Mouse (Mus musculus) fibroblast of lung, adult 2 months (primary cell): ENCODE results near the gene Vmn1r57.
"Not testable (repeated sequence)": the region's sequence is repeated elsewhere in the genome, so short reads cannot be mapped to it uniquely, and the experiment has no call there.

ENCODE experiments used
- DNase-seq: peaks from one replicate; pipeline ENCODE4 v3.0.0-alpha.2; 2011; ENCODE audit warnings: low read depth

Vmn1r57 gene

DNA sequence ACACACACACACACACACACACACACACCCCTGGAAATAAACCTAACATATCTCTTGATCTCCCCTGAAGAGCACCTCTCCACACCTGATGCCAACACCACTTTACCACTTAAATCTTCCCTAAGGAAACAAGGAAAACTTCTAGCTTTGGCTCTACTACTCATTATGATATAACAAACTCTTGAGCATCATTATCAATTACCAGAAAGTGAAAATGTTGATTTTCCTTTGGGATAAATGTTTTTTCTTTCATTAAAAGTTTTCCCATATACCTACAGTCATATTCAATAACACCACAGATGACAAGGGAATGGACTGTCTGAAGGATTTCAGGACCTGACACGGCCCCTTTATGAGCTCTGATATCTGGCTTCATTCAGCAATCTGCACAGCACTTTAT is at the start of gene Vmn1r57:
Gene Vmn1r57 (plus strand): TSS at position 301 of the 400 bp plus-strand sequence.
- DNase-seq, result not testable (repeated sequence)

DNA sequence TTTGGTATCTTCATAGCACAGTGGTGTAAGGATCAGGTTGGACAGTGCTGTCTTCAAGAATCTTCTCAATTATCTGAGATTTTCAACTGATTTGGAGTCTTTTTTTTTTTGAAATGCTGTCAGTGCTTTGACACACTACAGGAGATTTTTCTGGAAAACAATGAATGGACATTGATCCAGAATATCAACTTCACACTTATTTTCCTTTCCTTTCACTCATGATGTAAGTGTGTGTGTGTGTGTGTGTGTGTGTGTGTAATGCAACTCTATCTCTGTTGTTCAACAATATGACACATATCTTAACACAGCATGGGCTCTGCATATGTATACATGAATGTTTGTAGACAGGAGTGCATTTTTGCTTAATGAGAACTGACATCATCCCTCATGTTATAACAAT is 21.6 kb upstream of the Vmn1r57 start, which contains the start of gene Vmn1r56:
Gene Vmn1r56 (minus strand): TSS at position 101 of the 400 bp plus-strand sequence.
- not testable (repeated sequence) for DNase-seq

DNA sequence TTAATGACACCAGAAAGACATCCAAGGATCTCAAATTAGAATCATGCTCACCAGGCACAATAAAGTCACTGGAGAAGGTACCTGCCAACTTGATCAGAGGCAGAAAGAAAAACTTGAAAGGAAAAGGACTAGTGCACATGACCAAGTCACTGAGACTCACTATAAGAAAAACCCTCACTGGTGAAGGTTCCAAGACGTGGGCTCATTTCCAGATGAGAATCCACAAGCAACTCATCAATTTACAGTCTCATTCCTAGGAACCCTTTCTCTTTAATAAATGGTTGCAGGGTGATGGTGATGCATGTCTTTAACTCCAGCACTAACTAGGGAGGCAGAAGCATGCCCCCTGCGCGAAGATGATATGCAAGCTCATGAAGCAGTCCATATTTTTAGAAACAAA is 44.8 kb downstream of the Vmn1r57 start:
- no peak for DNase-seq
